Mouse (Mus musculus): ENCODE data around the gene Catsperg1. TPM values are rescaled to one million over a fixed set of nuclear protein-coding genes. Genes with fewer than 3 reads are reported as not detected.
"Not testable (repeated sequence)": the region's sequence is repeated elsewhere in the genome, so short reads cannot be mapped to it uniquely, and the experiment has no call there.

The Catsperg1 gene
- polyA plus RNA-seq, 1 experiment from 2014 or later, result 2.5 TPM

DNA sequence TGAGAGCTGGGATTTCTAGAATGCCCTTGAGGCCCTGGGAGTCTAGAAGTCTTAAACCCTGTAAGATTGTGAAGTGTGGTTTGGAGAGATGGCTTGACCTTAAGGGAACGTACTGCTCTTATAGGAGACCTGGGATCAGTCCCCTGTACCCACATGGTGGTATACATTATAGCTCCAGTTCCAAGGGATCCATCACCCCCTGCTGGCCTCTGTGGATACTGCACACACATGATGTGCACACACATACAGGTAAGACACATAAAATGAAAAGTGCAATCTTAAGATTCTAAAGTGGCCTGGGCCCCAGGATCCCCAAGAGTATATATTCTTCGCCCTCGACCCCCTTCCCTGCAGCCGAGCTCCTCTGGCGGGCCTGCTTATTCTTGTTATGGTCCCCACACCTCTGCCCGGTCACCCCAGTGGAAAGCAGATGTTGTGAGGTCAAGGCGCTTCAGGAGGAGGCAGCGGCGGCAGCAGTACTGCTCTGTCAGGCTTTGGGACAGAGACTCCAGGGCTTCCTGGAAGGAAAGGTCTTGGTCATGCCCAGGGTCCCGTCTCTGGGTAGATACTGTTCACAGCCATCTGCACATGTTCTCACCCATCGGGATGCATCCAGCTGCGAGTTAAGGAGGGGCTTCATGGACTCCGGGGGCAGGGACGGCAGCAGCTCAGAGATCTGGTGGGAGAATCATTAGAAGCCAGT is 59.7 kb downstream of the Catsperg1 start:
- no peak overlapping the region for H3K27ac ChIP-seq (ENCODE audit: low read depth, low read length)
- no peak for ATAC-seq
- H3K27me3 ChIP-seq (replicated peaks; ENCODE audit: control insufficient read depth, insufficient read depth, low read length), result peaks cover 3% of the 10 kb centered on the region; the same call in 1 of the 2 replicates
- H3K9me3 ChIP-seq (ENCODE audit: control insufficient read depth, low read length), result no peaks in the 10 kb centered on the region
- H3K4me1 ChIP-seq (ENCODE audit: control insufficient read depth, insufficient read depth, low read depth, low read length), result peaks cover 9% of the 10 kb centered on the region
- no peaks in the 10 kb centered on the region for H3K36me3 ChIP-seq (ENCODE audit: control insufficient read depth, insufficient read depth, low read length)
- H3K9ac ChIP-seq (ENCODE audit: low read depth, low read length), result no peak overlapping the region
- WGBS, result 96% methylated on average over 14 of the region's 14 CpGs
- no peak overlapping the region for H3K4me2 ChIP-seq (ENCODE audit: low read length)
- no peak overlapping the region; the same call in 1 of the 2 replicates for H3K4me3 ChIP-seq (ENCODE audit: low read length)

DNA sequence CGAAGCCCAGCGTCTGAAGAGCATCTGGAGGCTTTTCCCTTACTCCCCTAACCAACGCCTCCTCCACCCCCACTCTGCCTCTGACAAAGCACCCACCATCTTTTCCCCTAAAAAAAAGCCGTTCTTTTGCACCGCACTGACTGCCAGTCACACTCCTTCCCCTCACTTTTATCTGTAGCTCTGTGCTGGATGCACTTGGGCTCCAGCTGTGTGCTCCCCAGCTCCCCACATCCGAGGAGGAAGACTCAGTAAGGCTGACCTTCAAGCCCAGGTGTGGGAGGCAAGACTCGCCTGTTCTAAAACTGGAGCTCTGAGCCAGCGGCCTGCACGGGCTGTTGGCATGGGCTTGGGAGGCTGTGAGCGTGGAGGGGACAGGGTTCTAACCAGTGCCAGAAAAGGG is 62.3 kb downstream of the Catsperg1 start:
- Histone ChIP-seq H3K27me3 (replicated peaks; ENCODE audit: control insufficient read depth, insufficient read depth, low read length) (no peaks in the 10 kb centered on the region), H3K27ac (ENCODE audit: low read depth, low read length) (no peak overlapping the region), H3K9ac (ENCODE audit: low read depth, low read length) (no peak overlapping the region), H3K9me3 (ENCODE audit: control insufficient read depth, low read length) (no peaks in the 10 kb centered on the region), H3K36me3 (ENCODE audit: control insufficient read depth, insufficient read depth, low read length) (no peaks in the 10 kb centered on the region), H3K4me2 (ENCODE audit: low read length) (no peak overlapping the region), H3K4me1 (ENCODE audit: control insufficient read depth, insufficient read depth, low read depth, low read length) (peaks cover 9% of the 10 kb centered on the region), H3K4me3 (ENCODE audit: low read length) (no peak overlapping the region)
- no peak for ATAC-seq
- 65% methylated on average over 10 of the region's 10 CpGs for WGBS

DNA sequence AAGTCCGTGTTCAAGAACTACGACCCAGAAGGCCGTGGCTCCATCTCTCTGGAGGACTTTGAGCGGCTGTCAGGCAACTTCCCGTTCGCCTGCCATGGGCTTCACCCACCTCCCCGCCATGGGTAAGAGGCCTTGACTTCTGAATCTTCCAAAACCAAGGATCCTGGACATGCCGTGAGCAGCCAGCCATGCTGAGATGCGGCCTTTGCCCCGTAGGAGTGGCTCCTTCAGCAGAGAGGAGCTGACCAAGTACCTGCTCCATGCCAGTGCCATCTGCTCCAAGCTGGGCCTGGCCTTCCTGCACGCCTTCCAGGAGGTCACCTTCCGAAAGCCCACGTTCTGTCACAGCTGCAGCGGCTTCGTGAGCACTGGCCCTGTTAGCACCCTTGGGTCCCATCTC is 65.1 kb downstream of the Catsperg1 start:
- no peaks in the 10 kb centered on the region for H3K9me3 ChIP-seq (ENCODE audit: control insufficient read depth, low read length)
- no peaks in the 10 kb centered on the region for H3K4me1 ChIP-seq (ENCODE audit: control insufficient read depth, insufficient read depth, low read depth, low read length)
- no peaks in the 10 kb centered on the region for H3K36me3 ChIP-seq (ENCODE audit: control insufficient read depth, insufficient read depth, low read length)
- H3K4me3 ChIP-seq (ENCODE audit: low read length), result no peak overlapping the region
- no peak overlapping the region for H3K27ac ChIP-seq (ENCODE audit: low read depth, low read length)
- no peak overlapping the region for H3K9ac ChIP-seq (ENCODE audit: low read depth, low read length)
- 91% methylated on average over 14 of the region's 15 CpGs for whole genome bisulfite sequencing
- H3K4me2 ChIP-seq (ENCODE audit: low read length), result no peak overlapping the region
- no peak for ATAC-seq
- H3K27me3 ChIP-seq (replicated peaks; ENCODE audit: control insufficient read depth, insufficient read depth, low read length), result no peaks in the 10 kb centered on the region

GRCm38 (mm10) chr7:29146625-29147367 is 67.0 kb downstream of the Catsperg1 start:
- 85% methylated on average over 7 of the region's 7 CpGs for whole genome bisulfite sequencing
- no peak overlapping the region for H3K27ac ChIP-seq (ENCODE audit: low read depth, low read length)
- no peak overlapping the region for H3K4me2 ChIP-seq (ENCODE audit: low read length)
- H3K4me1 ChIP-seq (ENCODE audit: control insufficient read depth, insufficient read depth, low read depth, low read length), result no peaks in the 10 kb centered on the region
- H3K9me3 ChIP-seq (ENCODE audit: control insufficient read depth, low read length), result no peaks in the 10 kb centered on the region
- no peak overlapping the region for H3K4me3 ChIP-seq (ENCODE audit: low read length)
- H3K27me3 ChIP-seq (replicated peaks; ENCODE audit: control insufficient read depth, insufficient read depth, low read length), result no peaks in the 10 kb centered on the region
- no peak overlapping the region for H3K9ac ChIP-seq (ENCODE audit: low read depth, low read length)
- H3K36me3 ChIP-seq (ENCODE audit: control insufficient read depth, insufficient read depth, low read length), result no peaks in the 10 kb centered on the region
- no peak for ATAC-seq

- H3K36me3 ChIP-seq (ENCODE audit: control insufficient read depth, insufficient read depth, low read length), result no peaks in the 10 kb centered on the region
- 96% methylated on average over 3 of the region's 4 CpGs for WGBS
- no peak overlapping the region for H3K4me2 ChIP-seq (ENCODE audit: low read length)
- no peaks in the 10 kb centered on the region for H3K9me3 ChIP-seq (ENCODE audit: control insufficient read depth, low read length)
- H3K9ac ChIP-seq (ENCODE audit: low read depth, low read length), result no peak overlapping the region
- no peak overlapping the region for H3K27ac ChIP-seq (ENCODE audit: low read depth, low read length)
- no peak for ATAC-seq
- no peaks in the 10 kb centered on the region for H3K4me1 ChIP-seq (ENCODE audit: control insufficient read depth, insufficient read depth, low read depth, low read length)
- H3K4me3 ChIP-seq (ENCODE audit: low read length), result no peak overlapping the region
- H3K27me3 ChIP-seq (replicated peaks; ENCODE audit: control insufficient read depth, insufficient read depth, low read length), result no peaks in the 10 kb centered on the region
These were observed 69.8 kb downstream of the Catsperg1 start for GRCm38 (mm10) chr7:29144006-29144405.

- Histone ChIP-seq H3K9me3 (ENCODE audit: control insufficient read depth, low read length) (no peaks in the 10 kb centered on the region), H3K36me3 (ENCODE audit: control insufficient read depth, insufficient read depth, low read length) (no peaks in the 10 kb centered on the region), H3K4me2 (ENCODE audit: low read length) (no peak overlapping the region), H3K4me1 (ENCODE audit: control insufficient read depth, insufficient read depth, low read depth, low read length) (no peaks in the 10 kb centered on the region), H3K4me3 (ENCODE audit: low read length) (no peak overlapping the region), H3K27me3 (replicated peaks; ENCODE audit: control insufficient read depth, insufficient read depth, low read length) (peaks cover 2% of the 10 kb centered on the region), H3K9ac (ENCODE audit: low read depth, low read length) (no peak overlapping the region), H3K27ac (ENCODE audit: low read depth, low read length) (no peak overlapping the region)
- no peak for ATAC-seq
- WGBS, result 85% methylated on average over 8 of the region's 8 CpGs
These were observed 72.4 kb downstream of the Catsperg1 start for GRCm38 (mm10) chr7:29141416-29141815.

DNA sequence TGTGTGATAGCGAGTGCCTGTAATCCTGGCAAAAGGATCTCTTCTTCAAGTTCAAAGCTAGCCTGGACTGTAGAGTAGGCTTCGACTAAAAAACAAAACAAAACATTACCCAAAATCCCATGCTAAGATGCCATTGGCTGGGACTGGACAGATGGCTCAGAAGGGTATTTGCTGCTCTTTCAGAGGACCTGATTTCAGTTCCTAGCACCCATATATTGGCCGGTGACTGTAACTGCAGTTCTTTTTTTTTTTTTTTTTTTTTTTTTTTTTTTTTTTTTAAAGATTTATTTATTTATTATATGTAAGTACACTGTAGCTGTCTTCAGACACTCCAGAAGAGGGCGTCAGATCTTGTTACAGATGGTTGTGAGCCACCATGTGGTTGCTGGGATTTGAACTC is 74.6 kb downstream of the Catsperg1 start:
- WGBS, result 94% methylated on average over 3 of the region's 4 CpGs
- not testable (repeated sequence) for ATAC-seq; H3K27ac ChIP-seq (ENCODE audit: low read depth, low read length); H3K36me3 ChIP-seq (ENCODE audit: control insufficient read depth, insufficient read depth, low read length); H3K4me3 ChIP-seq (ENCODE audit: low read length); H3K9me3 ChIP-seq (ENCODE audit: control insufficient read depth, low read length); H3K27me3 ChIP-seq (replicated peaks; ENCODE audit: control insufficient read depth, insufficient read depth, low read length); H3K4me1 ChIP-seq (ENCODE audit: control insufficient read depth, insufficient read depth, low read depth, low read length); H3K4me2 ChIP-seq (ENCODE audit: low read length); H3K9ac ChIP-seq (ENCODE audit: low read depth, low read length)

- Histone ChIP-seq H3K4me3 (ENCODE audit: low read length) (no peak overlapping the region), H3K27me3 (replicated peaks; ENCODE audit: control insufficient read depth, insufficient read depth, low read length) (peaks cover 2% of the 10 kb centered on the region), H3K4me2 (ENCODE audit: low read length) (no peak overlapping the region), H3K27ac (ENCODE audit: low read depth, low read length) (no peak overlapping the region), H3K4me1 (ENCODE audit: control insufficient read depth, insufficient read depth, low read depth, low read length) (no peaks in the 10 kb centered on the region; the same call in 1 of the 2 replicates), H3K36me3 (ENCODE audit: control insufficient read depth, insufficient read depth, low read length) (no peaks in the 10 kb centered on the region), H3K9me3 (ENCODE audit: control insufficient read depth, low read length) (no peaks in the 10 kb centered on the region), H3K9ac (ENCODE audit: low read depth, low read length) (no peak overlapping the region)
- 43% methylated on average over 16 of the region's 16 CpGs for WGBS
- ATAC-seq, result no peak
These were observed 76.4 kb downstream of the Catsperg1 start for GRCm38 (mm10) chr7:29137429-29137828.

DNA sequence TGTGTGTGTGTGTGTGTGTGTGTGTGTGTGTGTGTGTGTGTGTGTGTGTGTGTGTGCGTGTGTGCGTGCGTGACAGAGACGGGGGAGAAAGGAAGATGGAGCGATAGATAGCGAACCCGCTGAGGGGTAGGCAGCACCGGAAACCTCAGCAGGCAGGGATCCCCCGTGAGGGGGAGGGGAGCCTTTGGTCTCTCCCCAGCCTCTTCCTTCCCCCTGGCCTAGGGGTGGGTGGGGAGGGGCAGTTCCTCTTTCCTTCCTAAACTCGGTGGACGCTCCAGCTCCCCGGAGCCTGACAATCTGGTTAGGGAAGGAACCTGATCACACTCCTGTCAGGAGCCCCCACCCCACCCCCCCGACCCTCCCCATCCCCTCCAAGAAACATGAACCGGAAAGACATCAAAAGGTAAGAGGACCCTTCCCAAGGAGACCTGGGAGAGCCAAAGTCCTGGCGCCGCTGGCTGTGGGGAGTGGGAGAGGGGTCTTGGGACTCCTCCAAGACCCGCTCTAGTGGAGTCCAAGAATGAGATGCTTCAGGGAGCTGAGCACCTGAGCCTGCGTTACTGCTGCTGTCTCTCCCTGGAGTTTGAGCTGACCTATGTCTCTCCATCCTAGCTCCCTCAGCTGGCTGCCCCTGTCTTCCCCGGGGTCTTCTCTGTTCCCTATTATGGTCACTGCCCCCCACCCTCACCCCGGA is 79.0 kb downstream of the Catsperg1 start, which contains the start of gene Rasgrp4:
Gene Rasgrp4, plus strand, starts transcription at position 159 of the 694 bp plus-strand sequence.
- no peak within 1 kb of the TSS for H3K27ac ChIP-seq (ENCODE audit: low read depth, low read length)
- H3K9me3 ChIP-seq (ENCODE audit: control insufficient read depth, low read length), result no peaks in the 10 kb centered on the region
- peak within 1 kb of the TSS; percentile 60 for H3K4me2 ChIP-seq (ENCODE audit: low read length)
- peak within 1 kb of the TSS; percentile 30 for H3K4me3 ChIP-seq (ENCODE audit: low read length)
- peaks cover 2% of the 10 kb centered on the region for H3K27me3 ChIP-seq (replicated peaks; ENCODE audit: control insufficient read depth, insufficient read depth, low read length)
- no peaks in the 10 kb centered on the region; the same call in 1 of the 2 replicates for H3K4me1 ChIP-seq (ENCODE audit: control insufficient read depth, insufficient read depth, low read depth, low read length)
- peak; percentile 71 for ATAC-seq
- H3K36me3 ChIP-seq (ENCODE audit: control insufficient read depth, insufficient read depth, low read length), result no peaks in the 10 kb centered on the region
- WGBS, result 2% methylated on average over 10 of the region's 20 CpGs
- peak within 1 kb of the TSS; percentile 9; the same call in 1 of the 2 replicates for H3K9ac ChIP-seq (ENCODE audit: low read depth, low read length)

All from hindbrain, embryonic 16.5 days (tissue).